Mouse (Mus musculus) gastrocnemius, adult 8-10 months (tissue): Measurements from ENCODE around the gene Fut2. TPM values are rescaled to one million over a fixed set of nuclear protein-coding genes. Genes with fewer than 3 reads are reported as not detected.

Source experiments
- DNase-seq, 2 experiments: peaks; one replicate each; pipeline ENCODE4 v3.0.0; 2022; ENCODE audit warnings: low spot score in 2 of 2
- total RNA-seq, 4 experiments: library from RNA; stranded (reverse); gene quantifications; 2 replicates each; pipeline ENCODE4 v1.2.4; 2022

Fut2 gene
- total RNA-seq = under 1 TPM; 0.12 to 0.29 (median 0.20) TPM

DNA sequence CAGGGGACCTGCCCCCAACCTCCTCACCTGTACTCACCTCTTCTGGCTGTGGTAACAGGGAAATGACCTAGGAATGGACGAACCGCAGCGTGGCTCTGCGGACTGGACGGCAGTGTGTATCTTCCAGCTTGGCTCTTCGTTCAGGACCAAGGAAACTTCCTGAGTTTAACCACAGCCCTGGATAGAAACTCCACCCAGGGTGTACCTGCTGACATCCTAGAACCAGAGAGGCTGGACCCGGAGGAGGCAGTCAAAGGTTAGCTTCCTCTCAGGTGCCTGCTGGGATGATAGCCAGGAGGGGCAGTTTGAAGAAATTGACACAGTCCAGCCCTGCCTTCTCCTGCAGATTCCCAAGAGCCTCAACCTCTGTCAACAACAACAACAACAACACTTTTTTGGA, at the start of gene Fut2:
Gene Fut2 (minus strand): TSS at position 234 of the 400 bp plus-strand sequence.
- no peak for DNase-seq

DNA sequence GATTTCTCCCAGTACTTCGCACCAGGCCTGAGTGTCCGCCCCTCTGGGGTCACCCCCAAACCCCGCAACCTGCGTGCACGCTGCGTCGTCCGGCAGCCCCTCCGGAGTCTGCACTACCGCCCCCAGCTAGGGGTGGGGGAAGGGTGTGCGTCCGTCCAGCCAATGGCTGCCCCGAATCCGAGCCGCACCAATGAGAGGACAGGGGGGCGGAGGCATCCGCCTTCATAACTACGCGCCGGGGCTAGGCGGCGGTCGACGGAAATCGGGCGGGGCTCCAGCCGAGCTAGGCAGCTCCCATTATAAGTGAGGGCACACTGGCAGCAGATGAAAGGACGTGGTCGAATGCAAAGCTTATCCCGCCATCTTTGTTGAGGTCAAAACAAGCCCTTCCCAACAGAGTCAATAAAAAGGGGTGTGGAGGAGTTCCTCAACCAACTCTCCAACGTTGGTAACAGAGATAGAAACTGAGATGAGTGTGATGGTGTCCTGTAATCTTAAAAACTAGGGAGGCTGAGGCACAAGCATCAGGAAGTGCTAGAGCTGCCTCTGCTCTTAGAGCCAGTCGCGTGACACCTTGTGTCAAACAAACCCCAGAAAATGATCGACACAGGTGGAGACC, 49.0 kb upstream of the Fut2 start, which contains the start of gene Rpl18:
Gene Rpl18 (plus strand): TSS at position 368 of the 619 bp plus-strand sequence.
- peak; percentile 94 to 98 for DNase-seq

DNA sequence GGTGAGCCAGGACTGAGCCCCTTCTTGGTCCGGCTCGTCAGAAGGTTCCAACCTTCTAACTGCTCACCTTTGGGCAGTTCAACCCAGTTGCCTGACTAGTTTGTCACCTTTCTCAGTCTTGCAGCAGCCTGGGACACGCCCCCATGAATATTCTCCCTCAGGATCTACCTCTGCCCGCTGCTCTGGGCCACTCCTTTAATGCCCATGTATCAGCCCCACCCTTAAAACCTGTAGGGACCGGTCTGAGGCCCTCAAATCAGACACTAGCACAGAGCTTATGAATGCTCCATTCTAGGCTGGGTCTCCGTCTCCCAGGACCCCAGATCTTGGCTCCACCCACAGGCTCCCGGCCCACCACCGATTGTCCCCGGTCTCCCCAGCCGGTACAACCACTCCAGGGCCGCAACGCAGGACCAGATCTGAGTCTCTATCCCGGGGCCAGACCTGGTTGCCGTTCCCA, 48.5 kb upstream of the Fut2 start:
- no peak for DNase-seq

DNA sequence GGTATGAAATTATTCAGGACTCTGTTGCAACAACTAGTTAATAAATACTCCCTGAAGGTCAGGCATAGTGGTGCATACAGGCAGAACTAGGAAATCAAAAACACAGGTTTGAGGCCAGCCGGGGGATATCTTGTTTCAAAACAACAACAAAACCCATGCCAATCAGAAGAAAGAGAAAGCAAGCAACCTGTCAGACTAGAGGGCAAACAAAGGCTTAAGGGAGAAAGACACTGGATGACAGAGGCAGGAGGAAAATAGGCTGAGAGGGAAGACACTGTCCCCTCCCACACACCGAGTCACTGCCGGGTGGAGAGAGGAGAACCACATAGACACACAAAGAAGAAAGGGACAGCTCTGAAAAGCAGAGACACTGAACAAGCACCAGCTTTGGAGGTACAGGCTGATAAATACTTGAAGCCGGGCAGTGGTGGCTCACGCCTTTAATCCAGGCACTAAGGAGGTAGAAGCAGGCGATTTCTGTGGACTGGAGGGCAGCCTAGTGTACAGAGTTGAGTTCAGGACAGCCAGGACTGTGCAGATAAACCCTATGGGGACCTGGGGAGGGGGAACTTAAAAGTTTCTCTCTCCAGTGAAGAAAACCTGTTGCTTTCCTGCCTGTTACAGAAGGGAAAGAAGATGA, 47.8 kb upstream of the Fut2 start:
- DNase-seq = no peak

DNA sequence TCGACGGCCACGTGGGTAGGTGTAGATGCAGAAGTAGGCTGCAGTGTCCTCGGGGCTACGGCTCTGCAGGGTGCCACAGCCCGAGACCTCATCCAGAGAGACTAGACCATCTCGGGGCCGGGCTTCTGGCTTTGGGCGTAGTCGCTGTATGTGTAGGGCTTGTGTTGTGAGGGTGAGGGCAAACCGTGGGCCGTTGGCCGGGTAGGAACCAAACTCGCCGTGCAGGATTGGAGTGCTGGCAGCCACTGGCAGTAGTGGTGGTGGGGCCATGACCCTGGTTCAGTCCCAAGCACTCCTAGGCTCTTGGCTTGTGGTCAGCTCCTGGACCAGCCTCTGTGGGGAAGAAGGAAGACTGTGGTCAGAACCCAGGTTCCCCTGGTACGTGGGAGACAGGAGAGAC, 47.2 kb upstream of the Fut2 start:
- no peak for DNase-seq

DNA sequence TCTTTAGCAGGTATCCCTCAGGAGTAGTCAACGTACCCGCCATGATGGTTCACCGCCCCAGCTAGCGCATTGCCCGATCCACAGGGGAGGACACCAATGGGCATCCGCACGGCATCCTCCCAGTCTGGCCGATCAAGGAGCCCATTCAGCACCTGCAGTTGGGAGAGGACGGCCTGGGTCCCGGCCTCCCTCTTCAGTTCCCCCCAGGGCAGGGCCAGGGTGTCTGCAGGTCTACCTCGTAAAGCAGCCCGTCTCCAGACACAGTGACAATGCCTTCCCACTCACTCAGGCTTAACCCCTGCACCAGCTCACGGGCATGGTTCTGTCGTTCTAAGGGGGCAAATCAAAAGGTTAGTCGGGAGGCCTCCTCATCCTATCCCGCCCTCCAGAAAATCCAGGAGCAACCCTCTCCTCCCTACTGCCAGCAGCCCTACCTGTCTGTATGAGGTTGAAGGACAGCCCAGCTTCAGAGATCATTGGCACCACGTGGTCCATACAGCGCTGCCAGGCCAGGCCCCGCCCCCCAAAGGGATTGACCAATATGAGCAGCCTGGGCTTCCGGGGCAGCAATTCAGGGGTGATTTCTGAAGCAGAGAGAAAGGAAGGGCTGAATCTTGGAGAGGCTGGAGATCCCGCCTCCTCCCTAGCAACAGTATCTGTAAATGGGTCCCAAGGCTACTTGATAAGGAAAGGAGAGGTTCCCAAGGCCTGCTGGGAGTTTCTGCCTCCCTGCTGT, 46.0 kb upstream of the Fut2 start:
- peak; percentile 71 to 78 for DNase-seq

DNA sequence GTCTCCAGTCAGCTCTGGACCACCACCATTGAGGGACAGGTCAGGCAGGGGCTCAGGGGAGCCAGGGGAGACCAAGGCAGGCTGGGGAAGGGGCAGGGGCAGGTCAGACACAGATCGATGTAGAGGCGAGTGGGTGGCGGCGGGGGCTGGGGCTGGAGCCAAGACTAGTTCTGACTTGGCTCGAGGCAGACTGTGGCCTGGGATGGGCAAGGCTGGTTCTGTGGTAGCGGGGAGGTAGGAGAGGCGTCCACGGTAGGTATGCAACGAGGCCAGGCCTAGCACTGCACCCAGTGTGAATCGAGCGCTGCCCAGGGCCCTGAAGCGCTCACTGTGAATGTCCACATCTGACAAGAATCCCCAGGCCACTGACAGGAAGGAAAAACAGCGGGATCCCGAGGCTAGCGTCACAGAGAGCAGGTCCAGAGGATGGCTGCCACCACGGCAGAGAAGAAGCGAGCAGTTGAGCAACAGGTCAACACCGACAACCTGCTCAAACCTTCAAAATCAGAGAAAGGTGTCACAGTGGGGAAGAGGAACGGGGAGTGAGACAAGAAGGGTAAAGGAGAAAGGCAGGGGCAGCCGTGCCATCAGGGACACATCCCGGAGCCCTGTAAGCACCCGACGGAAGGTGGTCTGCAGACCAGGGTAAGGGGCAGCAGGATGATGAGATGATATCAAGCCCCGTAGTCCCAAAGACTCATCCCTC, 45.3 kb upstream of the Fut2 start:
- no peak for DNase-seq

DNA sequence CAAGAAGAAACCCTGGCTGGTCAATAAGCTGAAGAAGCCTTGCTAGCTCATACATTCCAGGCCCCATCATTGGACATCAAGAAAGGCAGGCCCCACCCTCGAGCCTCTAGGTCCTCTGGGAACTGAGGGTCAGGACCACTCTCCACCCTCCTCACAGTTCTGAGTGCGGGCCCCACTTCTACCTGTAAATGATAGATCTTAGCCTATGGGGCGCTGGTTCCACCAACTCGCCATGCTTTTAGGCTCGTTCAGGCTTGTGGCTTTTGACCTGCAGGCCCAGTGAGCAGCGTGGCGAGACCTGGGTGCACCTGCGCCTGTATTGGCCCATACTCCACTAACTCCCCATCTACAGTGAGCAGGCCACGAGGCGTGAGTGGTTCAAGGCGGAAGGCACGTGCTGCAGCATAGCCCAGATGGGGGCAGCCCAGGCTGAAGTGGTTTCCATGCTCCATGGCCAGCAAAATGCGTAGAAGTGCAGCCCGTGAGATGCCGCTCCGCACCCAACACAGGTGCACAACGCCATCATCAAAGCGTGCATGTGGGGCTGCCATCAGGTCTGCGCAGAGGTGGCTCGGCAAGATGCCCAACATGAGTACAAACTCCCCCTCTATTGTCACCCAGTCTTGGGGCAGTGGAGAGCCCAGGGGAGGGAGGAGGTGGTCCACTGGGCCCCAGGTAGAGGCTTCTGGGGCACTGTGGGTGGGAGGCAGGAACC, 44.4 kb upstream of the Fut2 start:
- DNase-seq = peak in 1 of 2 experiments; percentile 44

DNA sequence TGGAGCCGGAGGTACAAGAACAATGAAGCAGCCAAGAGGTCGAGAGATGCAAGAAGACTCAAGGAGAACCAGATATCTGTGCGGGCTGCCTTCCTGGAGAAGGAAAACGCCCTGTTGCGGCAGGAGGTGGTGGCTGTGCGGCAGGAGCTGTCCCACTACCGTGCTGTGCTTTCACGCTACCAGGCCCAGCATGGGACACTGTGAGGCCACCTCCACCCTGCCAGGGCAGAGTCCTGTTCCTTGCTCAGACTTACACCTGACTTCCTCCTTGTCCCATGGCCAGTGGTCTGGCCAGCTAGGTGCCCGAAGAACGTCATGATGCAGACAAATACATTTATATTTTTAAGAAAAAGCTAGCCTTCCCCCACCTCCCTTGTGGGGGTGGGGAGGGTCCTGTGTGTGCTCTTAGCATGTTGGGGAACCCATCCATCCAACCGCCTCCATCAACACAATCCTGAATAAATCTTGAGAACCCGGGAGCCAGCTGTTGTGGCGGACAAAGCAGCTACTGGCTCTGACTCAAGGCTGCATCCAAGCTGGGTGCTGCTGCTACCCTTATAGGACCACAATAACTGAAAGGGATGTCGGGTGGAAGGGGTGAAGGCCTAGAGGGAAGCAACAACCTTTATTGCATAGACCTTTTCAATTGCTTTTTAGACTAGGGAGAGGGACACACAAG, 43.6 kb upstream of the Fut2 start:
- DNase-seq = no peak

DNA sequence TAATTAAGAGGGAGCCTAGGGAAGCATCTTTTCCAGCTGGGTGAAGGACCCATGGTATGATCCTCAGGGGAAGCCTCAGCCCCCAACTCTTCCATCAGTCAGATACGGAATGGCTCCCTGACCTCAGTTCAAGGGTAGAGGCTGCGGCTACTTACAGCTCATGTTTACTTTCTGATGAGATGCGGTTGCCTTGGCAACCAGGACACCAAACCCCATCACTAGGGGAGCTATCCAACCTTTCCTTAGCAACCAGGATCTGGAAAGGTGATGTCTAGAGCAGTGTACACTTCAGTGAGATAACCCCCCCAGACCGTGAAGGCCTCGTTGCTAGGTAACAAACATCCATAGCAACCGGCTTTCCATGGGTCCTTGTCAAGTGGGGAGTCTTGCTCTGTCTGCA, 42.8 kb upstream of the Fut2 start:
- no peak for DNase-seq

DNA sequence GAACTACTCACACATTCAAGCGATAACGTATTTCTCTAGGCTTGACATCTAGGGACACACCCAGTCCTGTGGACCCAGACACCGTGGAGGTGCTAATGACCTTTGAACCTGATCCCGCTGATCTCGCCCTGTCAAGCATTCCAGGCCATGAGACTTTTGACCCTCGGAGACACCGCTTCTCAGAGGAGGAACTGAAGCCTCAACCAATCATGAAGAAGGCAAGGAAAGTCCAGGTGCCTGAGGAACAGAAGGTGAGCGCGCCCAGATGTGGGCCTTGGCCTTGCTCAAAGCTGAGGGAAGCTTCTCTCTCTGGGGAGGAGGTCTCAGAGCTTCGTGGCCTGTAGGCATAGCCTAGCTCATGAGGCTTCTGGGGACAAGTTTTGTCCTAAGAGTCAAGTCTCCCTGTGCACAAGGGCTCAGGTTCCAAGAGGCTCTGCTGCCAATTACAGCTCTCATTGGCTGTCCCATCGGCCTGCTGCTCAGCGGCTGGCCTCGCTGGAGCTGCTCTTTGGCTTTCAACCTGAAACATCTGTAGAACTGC, 42.1 kb upstream of the Fut2 start:
- DNase-seq = peak; percentile 58 to 67

DNA sequence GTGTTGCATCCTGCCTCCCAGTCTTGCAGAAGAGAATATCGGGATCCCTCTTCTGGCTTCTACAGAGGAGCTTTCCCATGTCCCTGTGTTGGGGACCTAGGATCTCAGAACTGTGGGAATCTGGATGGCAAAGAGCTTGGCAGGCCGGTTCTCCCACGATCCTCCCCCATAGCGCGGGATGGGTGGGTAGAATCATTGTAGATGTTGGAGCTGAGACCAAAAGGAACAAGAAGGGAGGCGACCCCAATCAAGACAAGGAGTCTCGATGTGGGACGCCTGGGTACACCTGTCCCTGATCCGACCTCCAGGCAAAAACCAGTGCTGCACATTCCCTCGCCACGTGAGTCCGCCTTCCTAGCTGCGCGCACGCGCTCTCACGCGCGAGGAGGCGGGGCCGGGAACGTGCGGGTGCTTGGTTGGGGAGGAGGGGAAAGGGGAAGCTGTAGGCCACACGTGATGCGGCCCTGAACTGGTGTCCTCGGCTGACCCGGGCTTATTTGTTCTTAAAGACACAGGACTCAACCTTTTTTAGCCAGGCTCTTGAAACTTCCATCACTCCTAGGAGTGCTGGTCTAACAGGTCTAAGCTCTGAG, 41.3 kb upstream of the Fut2 start:
- DNase-seq = peak; percentile 97 to 98

DNA sequence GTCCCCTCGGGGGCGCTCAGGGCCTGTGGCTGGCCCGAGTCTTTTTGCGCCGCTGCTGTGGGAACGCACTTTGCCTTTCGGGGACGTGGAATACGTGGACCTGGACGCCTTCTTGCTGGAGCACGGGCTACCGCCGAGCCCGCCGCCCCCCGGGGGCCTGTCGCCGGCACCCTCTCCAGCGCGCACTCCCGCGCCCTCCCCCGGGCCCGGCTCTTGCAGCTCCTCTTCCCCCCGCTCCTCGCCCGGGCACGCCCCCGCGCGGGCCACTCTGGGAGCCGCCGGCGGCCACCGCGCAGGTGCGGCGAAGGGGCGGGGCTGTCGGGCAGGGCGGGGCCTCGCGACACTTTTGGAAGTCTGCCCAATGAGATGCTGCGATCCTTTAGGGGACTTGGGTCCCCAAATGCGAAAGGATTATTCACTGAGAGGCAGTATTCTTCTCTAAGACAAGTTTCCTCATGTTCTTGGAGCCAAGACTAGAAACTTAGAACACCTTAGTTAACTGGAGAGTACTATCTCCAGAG, 40.6 kb upstream of the Fut2 start:
- DNase-seq = peak; percentile 90 to 92

DNA sequence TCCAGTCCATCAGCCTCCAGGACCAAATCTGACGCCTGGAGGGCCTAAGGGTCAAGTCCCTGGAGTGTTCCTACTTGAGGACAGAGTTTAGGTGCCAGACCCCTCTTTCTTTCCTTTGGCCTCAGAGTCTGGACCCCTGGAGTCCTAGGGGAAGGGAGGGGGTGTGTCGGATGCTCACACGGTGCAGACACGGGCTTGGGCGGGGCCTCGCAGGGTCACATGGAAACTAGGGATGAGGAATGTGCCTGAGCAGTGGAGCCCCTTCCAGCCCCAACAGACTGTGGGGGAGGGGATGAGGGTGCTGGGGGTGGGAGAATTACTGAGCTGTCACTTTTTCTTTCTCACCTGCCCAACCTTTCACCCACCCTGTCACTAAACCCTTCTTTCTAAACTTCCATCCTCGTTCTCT, 39.7 kb upstream of the Fut2 start:
- DNase-seq = peak; percentile 95

DNA sequence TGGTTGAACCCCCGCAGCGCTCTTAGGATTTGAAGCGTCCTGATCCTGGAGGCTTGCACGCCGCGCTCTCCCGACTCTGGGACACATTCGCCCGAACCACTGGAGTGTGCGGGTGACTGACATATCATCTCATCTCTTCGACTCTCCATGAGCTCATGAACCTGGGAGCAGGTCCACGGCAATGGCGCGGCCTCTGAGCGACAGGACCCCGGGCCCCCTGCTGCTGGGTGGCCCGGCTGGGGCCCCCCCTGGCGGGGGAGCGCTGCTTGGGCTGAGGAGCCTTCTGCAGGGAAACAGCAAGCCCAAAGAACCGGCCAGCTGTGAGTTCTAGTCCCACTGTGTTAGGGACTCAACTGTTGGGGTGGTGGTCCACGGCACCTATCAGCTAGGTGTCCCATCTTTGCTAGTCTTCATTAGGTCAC, 39.3 kb upstream of the Fut2 start:
- peak in 1 of 2 experiments; percentile 39 for DNase-seq

DNA sequence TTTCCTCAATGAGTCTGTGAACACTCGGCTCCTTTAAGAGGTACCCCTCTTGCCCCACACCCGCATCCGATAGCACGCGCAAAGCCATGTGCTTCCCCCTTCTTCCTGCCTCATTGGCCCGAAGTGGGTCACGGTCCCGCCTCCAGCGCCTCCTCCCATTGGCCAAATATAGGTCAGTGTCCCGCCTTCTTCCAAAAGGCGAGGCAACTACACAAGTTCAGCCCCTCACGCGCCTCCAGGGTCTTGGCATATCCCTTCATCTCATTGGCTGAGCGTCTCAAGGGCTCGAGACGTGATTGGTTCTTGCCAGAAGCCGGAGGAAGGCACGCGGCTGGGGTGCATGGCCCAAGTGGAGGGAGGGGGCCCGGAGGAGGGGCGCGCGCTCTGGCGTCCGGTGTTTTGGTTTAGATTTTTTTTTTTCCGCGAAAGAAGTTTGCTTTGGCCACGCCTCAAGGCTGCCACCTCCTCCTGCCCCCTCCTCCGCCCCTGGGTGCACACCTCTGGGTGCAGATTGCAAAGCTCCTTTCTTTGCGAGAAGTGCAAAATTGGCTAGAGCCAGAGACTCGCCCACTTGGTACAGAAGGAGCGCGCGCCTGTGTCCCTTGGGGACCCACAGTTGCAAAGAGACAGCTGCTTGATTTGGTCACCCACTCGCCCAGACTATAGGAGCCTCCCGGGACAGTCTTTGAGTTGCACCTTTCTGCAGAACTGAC, 38.7 kb upstream of the Fut2 start, which contains the start of gene Dbp:
Gene Dbp (plus strand): TSS at position 359 of the 713 bp plus-strand sequence.
- DNase-seq = peak; percentile 99 to 100

DNA sequence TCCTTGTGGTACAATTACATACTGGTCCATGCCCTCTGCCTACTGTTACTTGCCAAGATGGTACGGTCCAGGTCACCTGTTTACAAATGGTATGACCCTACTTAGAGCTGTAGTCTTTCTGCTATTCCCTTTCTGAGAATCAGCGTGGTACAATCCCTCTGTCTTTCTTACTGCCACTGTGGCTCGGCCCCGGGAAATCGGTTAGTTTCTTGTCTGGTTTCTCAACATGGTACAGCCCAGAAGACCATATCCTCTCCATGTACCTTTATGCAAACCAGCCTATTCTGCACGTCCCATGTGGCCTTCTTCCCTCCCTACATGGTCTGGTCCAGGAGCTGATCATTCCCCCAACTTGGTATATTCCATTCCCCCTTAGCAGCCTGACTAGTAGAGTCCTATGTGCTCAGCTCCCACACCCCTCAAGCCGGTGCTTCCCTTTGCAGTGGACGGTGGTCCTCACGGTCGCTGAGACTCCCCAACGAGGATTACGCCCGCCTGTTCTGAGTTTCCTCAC, 37.9 kb upstream of the Fut2 start:
- DNase-seq = peak; percentile 61 to 71

DNA sequence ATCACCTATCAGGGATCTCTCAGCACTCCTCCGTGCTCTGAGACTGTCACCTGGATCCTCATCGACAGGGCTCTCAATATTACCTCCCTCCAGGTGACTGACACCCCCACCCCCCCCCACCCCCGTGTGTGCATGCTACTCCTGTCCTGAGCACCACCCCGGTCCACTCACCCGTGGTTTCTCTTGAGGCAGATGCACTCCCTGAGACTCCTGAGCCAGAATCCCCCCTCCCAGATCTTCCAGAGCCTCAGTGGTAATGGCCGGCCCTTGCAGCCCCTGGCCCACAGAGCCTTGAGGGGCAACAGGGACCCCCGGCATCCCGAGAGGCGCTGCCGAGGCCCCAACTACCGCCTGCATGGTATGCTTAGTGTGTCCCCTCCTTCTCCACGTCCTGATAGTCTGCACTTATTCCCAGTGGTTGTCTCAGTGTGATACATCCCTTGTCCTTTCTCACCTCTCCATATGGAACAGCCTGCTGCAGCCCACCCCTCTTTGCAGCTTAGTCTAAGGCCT, 37.4 kb upstream of the Fut2 start:
- peak in 1 of 2 experiments; percentile 34 for DNase-seq
